31 mouse cellular contexts compared by ENCODE assay signal in genomic region chr7:44500046-44500445, GRCm38 (mm10). TPM values are rescaled to one million over a fixed set of nuclear protein-coding genes. Genes with fewer than 3 reads are reported as not detected.
DNase-seq lines count a peak whose midpoint lies in the region; TF ChIP-seq lines count a peak whose summit lies in the region.
"Had no signal": no experiment of that assay in that cellular context is flagged by ENCODE, and none has a peak within 500 bp of the region (broad histone marks: within the 10 kb centered on the region; RNA-seq: fewer than 3 reads in every experiment).

No protein-coding gene starts in this region.

- peaks cover 58% of the 10 kb centered on the region for H3K4me1 ChIP-seq in E14TG2a.4 (replicated peaks; ENCODE audit: low read depth, low read length)
- peaks cover 9 to 21% of the 10 kb centered on the region in 2 experiments; a peak in 3 of 4 replicates for H3K4me1 ChIP-seq in ES-E14 (ENCODE audit: control insufficient read depth in 2 of 2, insufficient read depth in 2 of 2, low read length in 2 of 2, poor library complexity in 1 of 2)

- no peak for TF ChIP-seq CTCF in E14TG2a.4 (conservative IDR thresholded peaks at IDR 0.05; ENCODE audit: low read length)

- no peaks in the 10 kb centered on the region for H3K27me3 ChIP-seq in E14TG2a.4 (ENCODE audit: insufficient read depth, low read length)
- H3K27me3 ChIP-seq: forebrain, embryonic 13.5 days; hindbrain, embryonic 15.5 days had no signal

- peak; percentile 75 for DNase-seq in heart, adult 11 months
- DNase-seq in heart, postnatal 4 days: no peak
- no peak for DNase-seq in ES-E14 (ENCODE audit: low read depth, low spot score)
- peak; percentile 57 for DNase-seq in testis, postnatal 10 days (ENCODE audit: low spot score)
- DNase-seq in left cerebral cortex, adult 9 months (ENCODE audit: low spot score in 2 of 2): no peak
- no peak for DNase-seq in embryo, embryonic 10.5 days (ENCODE audit: low spot score)
- DNase-seq: adrenal gland, postnatal 14 days; cerebellum, adult 11 months; gastrocnemius, postnatal 25 days; heart, adult 18-20 months; heart, postnatal 36 days; kidney, adult 11 months; kidney, postnatal 36 days; lung, adult 18-20 months; right cerebral cortex, adult 18-20 months; right cerebral cortex, postnatal 4 days had no signal

- 0 out of 2 replicates have a peak overlapping the region, but pooled peaks have one; percentile 35 for H3K9ac ChIP-seq in ES-E14 (ENCODE audit: insufficient read depth, low read depth, low read length, poor library complexity, severe bottlenecking)
- H3K9ac ChIP-seq: forebrain, embryonic 13.5 days; hindbrain, embryonic 15.5 days; kidney, embryonic 15.5 days; limb, embryonic 13.5 days; neural tube, embryonic 12.5 days had no signal

- no peaks in the 10 kb centered on the region for H3K9me3 ChIP-seq in E14TG2a.4 (ENCODE audit: low read length)
- H3K9me3 ChIP-seq in ES-E14 (ENCODE audit: control insufficient read depth, insufficient read depth, low read depth, low read length): no peaks in the 10 kb centered on the region
- H3K9me3 ChIP-seq: forebrain, embryonic 13.5 days; G1E; hindbrain, embryonic 15.5 days; kidney, embryonic 15.5 days; limb, embryonic 13.5 days; neural tube, embryonic 12.5 days had no signal

- H3K4me3 ChIP-seq in E14TG2a.4 (replicated peaks; ENCODE audit: low read length): peak overlapping the region; percentile 43
- H3K4me3 ChIP-seq in ES-E14 (ENCODE audit: insufficient read depth in 1 of 2, low read depth in 1 of 2, low read length in 2 of 2, poor library complexity in 1 of 2, severe bottlenecking in 1 of 2): peak overlapping the region in 1 of 2 experiments; percentile 39; a peak in 1 of 4 replicates
- H3K4me3 ChIP-seq: forebrain, embryonic 13.5 days; hindbrain, embryonic 15.5 days; kidney, embryonic 15.5 days; layer of hippocampus, adult 2 months; left cerebral cortex, adult 2 months; limb, embryonic 13.5 days; myocyte; neural tube, embryonic 12.5 days had no signal

- H3K36me3 ChIP-seq in E14TG2a.4 (ENCODE audit: insufficient read depth, low read length): no peaks in the 10 kb centered on the region
- no peaks in the 10 kb centered on the region for H3K36me3 ChIP-seq in ES-E14 (ENCODE audit: control insufficient read depth, insufficient read depth, low read length, poor library complexity, severe bottlenecking)
- H3K36me3 ChIP-seq: hindbrain, embryonic 15.5 days; kidney, embryonic 15.5 days; neural tube, embryonic 12.5 days had no signal

- in situ Hi-C loops in ES-E14 (cut with MboI; ENCODE audit: low sequenced_read_pairs in 2 of 2, unreplicated experiment in 2 of 2): no loop called here

- H3K27ac ChIP-seq in ES-E14 (ENCODE audit: insufficient read depth, low read depth, low read length, poor library complexity, severe bottlenecking): no peak overlapping the region
- H3K27ac ChIP-seq: forebrain, embryonic 13.5 days; hindbrain, embryonic 15.5 days; kidney, embryonic 15.5 days; layer of hippocampus, adult 2 months; left cerebral cortex, adult 2 months; limb, embryonic 13.5 days; macrophage; neural tube, embryonic 12.5 days; stomach, postnatal 0 days had no signal

TF ChIP-seq in ES-E14, 5 proteins besides CTCF, POLR2A, EP300 and RAD21:
- TF ChIP-seq ZNF384 (IDR thresholded peaks at IDR 0.05; ENCODE audit: low read depth, low read length) (no peak), MAFK (IDR thresholded peaks at IDR 0.05; ENCODE audit: insufficient read depth, low read depth, low read length) (no peak), HCFC1 (IDR thresholded peaks at IDR 0.05; ENCODE audit: borderline replicate concordance, insufficient read depth, low read length) (no peak), CHD2 (IDR thresholded peaks at IDR 0.05; ENCODE audit: low read depth, low read length) (no peak), ZC3H11A (IDR thresholded peaks at IDR 0.05; ENCODE audit: borderline replicate concordance, low read depth, low read length) (no peak)

RNA-seq across cellular contexts. Expression of gene Fam71e1, which starts 3.7 kb away (rescaled TPM):
- 1 to 10 TPM; 6.3 to 6.7 TPM for total RNA-seq in heart, postnatal 4 days (2021)
- 3.4 and 4.2 TPM in 2 replicates for total RNA-seq in ES-E14 (2012; rRNA removed)
- total RNA-seq: common myeloid progenitor, adult 5-6 weeks had no signal

RNA-seq across cellular contexts. Expression of gene Emc10, which starts 3.7 kb away (rescaled TPM):
- 10 to 100 TPM; 91.4 to 93.4 TPM for total RNA-seq in heart, postnatal 4 days (2021)
- total RNA-seq in ES-E14 (2012; rRNA removed): 64.2 and 104 TPM in 2 replicates

RNA-seq across cellular contexts. Expression of gene Mybpc2, which starts 24.4 kb away (rescaled TPM):
- 10 to 100 TPM; 15.3 to 15.8 TPM for total RNA-seq in heart, postnatal 4 days (2021)
- 0.80 and 1.6 TPM in 2 replicates for total RNA-seq in ES-E14 (2012; rRNA removed)
- total RNA-seq: common myeloid progenitor, adult 5-6 weeks; layer of hippocampus, adult 2 months had no signal

RNA-seq across cellular contexts. Expression of gene Spib, which starts 31.8 kb away (rescaled TPM):
- total RNA-seq in heart, postnatal 4 days (2021): under 1 TPM; 0.43 to 0.76 TPM
- total RNA-seq in ES-E14 (2012; rRNA removed): 0.67 and 0.90 TPM in 2 replicates
- total RNA-seq: common myeloid progenitor, adult 5-6 weeks; G1E; layer of hippocampus, postnatal 14 days; left cerebral cortex, postnatal 36 days had no signal

RNA-seq across cellular contexts. Expression of gene Josd2, which starts 32.3 kb away (rescaled TPM):
- total RNA-seq in heart, postnatal 4 days (2021): 10 to 100 TPM; 71.8 to 81.4 TPM
- total RNA-seq in ES-E14 (2012; rRNA removed): 18.6 and 18.9 TPM in 2 replicates

Comparison
In these comparisons a context has a peak if more than half of its experiments do, and no peak if none do; other contexts are left out.
1. DNase-seq: peak in heart, adult 11 months (single experiment) and testis, postnatal 10 days (single experiment); none in heart, postnatal 4 days (single experiment), ES-E14 (single experiment), left cerebral cortex, adult 9 months (0 of 2) and embryo, embryonic 10.5 days (single experiment).